Mouse (Mus musculus) cerebral cortex, adult 2 months (tissue): ENCODE measurements around the gene Smchd1.

ENCODE experiments used
- WGBS: fragments of 180-500 bp; shearing (Covaris S2); methylation state at CpG from one replicate; pipeline ENCODE4 v1.1.7; 2018; 5-methylcytosine and 5-hydroxymethylcytosine counted together

Smchd1 gene

DNA sequence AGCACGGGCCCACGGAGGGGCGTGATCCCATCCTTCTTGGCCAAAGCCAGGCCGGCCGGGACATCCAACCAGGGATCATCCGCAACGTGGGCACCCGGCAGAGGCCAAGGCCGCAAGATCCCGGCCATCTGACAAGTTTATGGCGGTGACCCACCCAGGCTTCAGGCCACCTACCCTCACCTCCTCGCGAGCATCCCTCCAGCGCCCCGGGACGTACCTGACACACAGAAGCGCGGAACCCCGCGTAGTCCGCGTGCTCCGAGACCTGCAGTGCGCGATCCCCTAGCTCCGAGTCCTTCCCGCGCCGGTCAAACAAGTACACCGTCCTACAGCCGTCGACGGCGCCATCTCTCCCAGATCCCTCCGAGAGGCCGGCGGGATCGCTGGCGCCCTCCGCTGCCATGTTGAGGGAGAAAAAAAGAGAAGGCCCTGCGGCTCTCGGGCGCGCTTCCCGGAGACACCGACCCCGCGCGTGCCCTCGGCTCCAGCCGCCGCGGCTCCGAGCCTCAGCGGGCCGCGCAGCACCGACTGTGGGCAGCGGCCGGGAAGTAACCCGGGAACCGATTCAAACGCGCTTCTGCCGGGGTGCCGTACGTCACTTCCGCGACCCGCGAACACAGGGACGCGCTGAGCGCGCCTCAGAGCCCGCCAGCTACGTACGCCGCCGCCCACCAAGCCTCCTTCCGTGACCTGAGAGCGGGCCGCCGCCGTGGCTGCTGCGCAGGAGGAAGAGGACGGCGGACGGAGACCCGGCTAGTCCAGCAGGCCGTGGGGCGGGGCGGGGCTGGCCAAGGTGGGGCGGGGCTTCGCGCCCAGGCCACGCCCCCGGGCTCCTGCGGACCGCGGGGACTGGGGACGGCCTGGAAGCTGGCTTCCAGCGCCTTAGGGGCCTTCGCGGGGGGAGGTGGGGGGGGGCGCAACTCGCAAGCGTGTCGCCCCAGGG, at the start of gene Smchd1:
TSS of gene Smchd1 (minus strand) at position 582 of the 943 bp plus-strand sequence.
- under 1% methylated on average over 89 of the region's 109 CpGs for WGBS

DNA sequence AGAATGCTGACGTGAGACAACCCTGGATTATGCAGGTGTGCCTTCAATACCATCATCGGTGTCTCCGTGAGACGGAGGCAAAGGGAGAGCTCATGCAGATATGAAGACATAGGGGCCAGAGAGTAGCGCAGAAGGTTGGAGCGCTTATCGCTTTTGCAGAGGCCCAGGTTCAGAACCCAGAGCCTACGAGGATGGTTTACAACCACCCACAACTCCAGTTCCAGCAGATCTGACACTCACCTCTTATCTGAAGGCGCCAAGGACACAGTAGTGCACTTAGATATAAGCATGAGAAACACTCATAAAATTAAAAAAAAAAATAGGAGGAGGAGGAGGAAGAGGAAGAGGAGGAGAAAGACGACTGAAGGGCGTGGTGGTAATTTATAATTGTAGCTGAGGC, 35.2 kb upstream of the Smchd1 start:
- WGBS: 98% methylated on average over 11 of the region's 11 CpGs

DNA sequence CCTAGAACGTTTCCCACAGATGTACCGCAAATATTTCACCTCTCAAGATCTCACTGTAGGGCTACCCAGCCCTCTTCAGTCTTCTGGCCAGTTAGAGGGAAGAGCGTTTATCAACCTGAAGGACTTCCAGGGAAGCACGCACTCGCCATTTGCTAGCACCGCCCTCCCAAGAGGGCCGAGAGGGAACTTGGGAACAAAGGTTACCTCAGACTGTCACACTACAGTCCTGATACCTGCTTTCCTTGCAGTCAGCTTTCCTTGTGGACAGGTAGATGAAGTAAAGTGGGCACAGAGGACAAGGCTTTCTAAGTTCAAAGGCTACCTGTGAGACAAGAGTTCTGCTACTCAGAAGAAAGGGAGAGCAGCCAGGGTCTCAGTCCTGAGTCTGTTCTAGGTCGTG, 31.7 kb upstream of the Smchd1 start:
- WGBS: 92% methylated on average over 8 of the region's 8 CpGs

DNA sequence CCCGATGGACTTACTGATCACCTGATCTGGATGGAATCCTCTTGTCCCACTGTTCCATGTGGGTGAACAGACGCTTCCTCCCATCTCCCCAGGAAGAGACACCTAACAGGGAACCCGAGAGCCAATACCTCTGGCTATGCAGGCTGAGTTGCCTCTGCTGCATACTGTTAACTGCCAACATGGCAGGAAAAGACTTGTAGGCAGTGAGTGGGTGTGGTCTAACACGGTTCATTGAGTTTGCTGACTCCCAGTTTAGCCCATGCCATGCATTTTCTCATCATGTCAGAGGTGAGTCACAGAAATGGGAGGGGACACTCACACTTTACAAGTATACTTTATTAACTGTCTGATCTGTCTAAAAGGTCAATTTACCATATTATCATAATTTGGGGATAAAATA, 20.6 kb upstream of the Smchd1 start:
- WGBS: 83% methylated on average over 4 of the region's 4 CpGs

DNA sequence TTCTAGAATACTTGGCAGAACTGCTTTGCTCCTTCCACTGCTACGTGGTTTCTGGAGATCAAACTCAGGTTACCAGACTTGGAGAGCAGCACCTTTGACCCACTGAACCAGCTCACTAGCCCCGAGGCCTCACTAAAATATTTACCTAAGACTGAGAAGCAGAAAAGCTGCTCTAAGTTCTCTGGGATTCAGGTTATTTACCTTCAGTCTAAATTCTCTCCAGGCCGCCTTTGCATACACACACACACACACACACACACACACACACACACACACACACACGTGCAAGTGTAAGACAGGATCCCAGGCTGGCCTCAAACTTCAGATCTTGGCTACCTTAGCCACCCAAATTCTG, 16.2 kb upstream of the Smchd1 start:
- 82% methylated on average over 4 of the region's 4 CpGs for WGBS

DNA sequence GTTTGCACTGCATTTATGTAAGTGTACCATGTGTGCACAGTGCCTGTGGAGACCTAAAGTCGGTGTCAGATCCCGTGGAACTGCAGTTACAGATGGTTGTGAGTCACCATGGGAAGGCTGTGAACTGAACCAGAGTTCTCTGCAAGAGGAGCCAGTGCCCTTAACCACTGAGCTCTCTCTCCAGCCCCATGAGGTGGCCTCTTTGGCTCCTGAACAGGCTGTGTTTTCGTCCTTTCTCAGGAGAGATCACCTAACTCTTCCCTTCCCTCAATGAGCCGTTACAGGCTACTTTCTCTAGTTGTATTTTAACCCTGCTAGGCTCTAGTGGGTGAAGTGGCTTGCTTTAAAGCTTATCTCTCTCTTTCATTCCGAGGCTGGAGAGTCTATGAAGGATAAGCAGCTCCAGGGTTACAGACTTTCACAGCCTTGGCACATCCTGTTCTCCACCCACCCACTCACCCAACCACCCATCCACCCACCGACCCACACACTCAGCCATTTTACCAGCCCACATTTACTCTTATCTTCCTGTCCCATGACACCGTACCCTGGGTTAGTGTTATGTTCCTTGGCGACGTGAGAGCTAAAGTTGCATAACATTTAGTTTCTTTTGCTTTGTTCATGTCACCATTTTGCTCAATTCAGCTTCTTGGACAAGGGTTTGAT, 15.7 kb upstream of the Smchd1 start:
- 76% methylated on average over 9 of the region's 9 CpGs for WGBS

DNA sequence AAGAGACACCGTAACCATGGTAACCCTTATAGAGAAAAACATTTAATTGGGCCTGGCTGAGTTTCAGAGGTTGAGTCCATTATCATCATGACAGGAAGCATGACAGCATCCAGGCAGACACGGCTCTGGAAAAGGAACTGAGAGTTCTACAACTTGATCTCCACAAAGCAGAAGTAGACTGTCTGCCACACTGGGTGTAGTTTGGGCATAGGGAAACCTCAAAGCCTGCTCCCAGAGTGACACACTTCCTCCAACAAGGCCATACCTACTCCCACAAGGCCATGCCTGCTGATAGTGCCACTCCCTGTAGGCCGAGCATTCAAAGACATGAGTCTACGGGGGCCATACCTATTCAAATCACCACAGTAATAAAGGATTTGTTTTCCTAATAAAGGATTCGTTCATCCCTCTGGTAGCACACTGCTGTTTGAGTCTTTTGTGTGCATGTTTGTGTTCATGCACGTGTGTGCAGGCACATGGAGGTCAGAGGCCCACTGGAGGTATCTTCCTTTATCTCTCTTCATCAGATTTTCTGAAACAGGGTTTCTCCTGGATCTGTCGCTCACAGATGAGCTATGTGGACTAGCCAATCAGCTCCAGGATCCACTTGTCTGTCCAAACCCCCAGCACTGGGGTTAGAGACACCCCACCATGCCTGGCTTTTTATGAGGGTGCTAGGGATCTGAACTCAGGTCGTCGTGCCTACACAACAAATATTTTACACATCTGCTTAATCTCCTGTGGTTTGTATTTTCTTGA, 14.7 kb upstream of the Smchd1 start:
- WGBS: 83% methylated on average over 9 of the region's 9 CpGs

DNA sequence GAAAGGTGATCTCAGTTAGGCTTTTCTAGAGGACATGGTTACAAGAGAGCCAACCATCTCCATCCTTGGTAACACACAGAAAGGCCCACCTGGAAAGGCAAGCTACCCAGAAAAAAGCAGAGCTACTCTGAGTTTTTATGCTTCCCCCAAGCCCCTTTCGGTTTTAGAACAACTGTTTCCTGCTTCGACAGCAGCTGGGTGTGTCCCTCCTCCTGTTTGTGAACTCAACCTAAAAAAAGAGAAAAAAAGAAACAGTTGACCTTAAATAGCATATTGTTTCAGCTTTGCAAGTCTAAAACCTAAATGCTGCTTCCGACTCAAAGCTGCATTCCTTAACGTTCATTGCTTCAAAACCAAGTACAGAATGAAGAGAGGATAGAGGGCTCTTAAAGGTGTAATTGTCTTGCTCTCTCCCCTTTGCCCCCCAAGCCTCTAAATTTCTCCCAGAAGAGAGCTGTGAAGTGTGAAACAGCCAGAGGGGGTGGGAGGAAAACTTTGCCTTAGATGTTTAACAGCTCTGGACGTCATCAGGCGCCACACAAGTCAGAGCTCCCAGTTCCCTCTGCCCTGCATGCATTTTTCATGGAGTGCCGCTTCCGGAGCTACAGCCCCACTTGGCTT, 11.2 kb upstream of the Smchd1 start:
- WGBS: 36% methylated on average over 8 of the region's 8 CpGs

DNA sequence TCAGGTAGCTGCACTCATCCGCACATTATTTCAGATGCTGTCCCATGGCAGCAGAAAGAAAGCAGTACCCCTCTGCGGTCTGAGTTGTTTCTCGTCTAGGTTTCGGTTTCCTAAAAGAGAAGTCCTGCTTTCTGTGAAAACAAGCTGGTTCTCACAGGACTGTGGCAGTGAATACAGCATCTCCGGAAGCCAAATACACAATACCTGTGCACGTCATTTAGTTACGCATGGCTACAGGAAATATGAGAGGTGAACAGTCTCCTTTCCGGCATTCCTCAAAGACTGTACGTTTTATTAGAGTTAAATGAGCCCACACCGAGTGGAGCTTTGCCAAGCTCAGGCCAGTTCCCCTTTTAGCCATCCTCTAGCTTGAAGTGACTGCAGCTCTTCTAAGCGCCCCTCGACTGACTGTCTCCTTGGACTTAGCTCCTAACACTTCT, 10.7 kb upstream of the Smchd1 start:
- WGBS: 48% methylated on average over 12 of the region's 12 CpGs

DNA sequence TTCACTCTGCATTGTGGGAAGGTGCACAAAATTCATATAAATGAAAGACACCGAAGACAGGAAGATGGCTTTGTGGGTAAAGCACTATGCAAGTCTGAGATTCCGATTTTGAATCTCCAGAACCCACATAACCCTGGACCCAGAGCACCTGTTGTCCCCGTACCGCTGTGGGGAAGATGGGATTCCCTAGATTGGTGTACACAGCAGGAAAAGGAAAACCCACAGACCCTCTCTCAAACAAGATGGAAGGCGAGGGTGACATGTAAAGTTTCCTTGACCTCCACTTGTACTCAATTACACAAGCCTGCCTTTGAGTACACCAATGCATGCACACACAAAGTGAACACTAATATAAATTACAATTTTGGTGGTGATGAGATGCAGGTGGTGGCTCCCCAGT, 9.6 kb upstream of the Smchd1 start:
- WGBS: 96% methylated on average over 5 of the region's 5 CpGs

DNA sequence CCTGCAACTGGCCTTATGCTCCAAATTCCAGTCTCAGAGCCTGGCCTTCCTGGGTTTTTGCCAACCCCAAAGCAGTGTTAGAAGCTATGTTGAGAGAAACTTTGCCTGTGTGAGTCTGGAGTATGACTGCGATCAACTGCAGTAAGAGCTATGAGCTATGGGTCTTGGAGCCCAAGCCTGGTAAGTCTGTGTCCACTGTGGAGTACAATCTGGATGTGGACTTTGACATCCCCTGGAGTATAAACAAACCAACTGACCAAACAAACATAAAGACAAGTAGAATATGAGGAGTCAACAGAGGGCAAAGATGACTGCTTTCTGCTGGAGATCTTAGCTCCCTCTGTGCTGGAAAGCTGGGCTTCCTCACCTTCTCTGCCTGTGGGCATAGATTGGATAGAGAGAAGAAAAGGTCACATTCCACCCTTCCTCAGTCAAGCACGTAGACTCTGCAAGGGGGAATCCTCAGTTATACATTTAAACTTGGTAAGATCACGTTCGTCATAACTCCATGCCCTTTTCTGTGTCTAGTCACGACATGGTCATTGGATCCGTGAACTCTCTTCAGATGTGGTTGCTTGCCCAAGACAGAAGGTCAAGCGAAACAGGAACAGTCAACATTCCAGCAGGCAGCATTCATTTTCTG, 8.4 kb upstream of the Smchd1 start:
- 85% methylated on average over 7 of the region's 7 CpGs for WGBS

DNA sequence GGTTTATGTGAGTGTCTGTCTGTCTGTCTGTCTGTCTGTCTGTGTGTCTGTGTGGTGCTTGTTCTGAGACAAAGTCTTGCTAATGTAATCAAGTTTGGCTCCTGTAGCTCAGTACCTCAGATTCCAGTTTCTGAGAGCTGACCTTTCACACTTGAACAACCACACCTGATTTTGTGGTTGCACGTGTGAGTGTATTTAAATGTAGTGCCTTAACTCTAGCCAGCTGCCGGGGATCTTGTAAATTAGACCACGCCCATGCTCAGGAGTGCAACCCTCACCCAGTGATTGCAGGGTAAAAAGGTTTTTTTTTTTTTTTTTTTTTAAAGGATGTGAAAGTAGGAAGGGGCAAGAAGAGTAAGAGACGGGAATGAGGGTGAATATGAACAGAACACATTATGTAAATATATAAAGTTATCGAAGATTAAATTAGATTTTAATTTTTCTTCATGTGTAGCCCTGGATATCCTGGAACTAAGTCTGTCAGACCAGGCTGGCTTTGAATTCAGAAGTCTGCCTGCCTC, 4.3 kb upstream of the Smchd1 start:
- 76% methylated on average over 5 of the region's 5 CpGs for WGBS

DNA sequence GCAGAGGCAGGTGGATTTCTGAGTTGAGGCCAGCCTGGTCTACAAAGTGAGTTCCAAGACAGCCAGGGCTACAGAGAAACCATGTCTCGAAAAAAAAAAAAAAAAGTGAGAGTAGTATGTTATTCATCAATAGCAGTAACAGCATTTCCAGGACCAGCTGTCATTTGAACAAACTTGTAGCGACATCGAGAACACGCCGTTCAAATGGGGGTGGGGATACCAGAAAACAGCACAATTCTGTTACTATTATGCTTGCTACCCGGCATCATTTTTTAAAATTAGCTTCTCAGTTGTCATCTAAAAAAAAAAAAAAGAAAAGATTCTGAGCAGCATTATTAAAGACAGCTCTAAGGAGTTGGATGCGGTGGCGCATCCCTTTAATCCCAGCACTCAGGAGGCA, 2.3 kb upstream of the Smchd1 start:
- 91% methylated on average over 8 of the region's 8 CpGs for WGBS

DNA sequence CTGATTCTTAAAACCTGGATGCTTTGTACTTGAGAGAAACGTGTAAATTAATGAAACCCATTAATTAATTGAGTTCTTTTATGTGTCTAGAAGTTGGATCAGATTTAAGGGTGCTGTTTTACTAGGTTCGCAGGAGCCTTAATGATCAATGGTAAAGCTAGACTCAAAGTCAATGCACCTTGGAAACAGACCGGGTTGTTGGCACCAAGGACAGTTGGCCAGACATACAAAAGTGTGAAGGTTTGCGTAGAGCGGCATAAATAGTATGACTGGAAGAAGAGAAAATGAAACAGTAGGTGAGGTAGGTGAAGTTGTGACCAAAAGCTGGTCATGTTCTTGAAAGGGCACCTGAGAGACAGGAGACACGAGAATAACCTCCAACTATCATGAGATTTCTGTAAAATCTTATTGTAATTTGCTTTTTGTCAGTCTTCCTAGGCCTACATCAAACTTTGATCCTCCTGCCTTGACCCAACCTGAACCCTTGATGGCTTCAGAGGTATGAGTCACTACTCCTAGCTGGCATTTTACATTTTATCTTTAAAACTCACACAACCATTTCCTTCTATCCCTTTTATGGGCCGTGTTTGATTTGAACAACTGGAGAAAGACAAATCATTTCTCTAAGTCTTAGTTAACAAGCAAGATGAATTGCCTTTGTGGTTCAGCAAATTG, 1.3 kb upstream of the Smchd1 start:
- 65% methylated on average over 7 of the region's 7 CpGs for WGBS

DNA sequence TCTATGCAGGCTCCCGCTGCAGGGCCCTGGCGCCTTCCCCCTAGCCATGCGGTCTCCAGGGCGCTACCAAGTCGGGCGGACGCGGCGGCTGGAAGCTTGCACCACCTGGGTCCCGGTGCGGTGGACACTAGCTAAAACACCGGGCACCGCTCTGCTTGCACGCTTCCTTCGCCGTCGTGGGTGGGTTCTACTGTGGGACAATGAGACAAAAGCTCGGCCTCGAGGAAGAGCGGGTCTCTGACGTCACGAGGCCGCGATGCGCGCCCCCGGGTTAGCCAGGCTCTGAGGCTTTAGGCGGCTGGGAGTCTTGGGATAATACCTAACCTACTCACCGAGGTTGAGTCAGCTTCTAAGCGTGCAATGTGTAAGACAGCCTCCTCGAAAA, 554 bp upstream of the Smchd1 start:
- 1% methylated on average over 31 of the region's 31 CpGs for WGBS

DNA sequence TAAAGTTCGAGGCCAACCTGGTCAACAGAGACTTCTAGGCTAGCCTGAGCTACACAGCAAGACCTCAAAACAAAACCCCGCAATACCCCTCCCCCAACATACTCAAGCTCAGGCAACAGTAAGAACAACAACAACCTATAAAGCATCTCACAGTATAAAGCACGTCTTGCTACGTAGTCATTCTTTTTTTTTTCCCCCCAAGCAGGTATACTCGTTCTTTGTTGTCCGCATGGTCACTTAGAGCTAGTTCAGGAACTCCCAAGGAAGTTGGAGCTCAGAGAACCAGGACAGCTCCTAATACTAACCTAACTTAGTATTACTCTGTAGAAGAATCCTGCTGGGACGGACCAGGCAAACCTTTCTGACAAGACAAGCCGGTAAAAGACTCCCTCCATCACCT, 1.0 kb downstream of the Smchd1 start:
- 11% methylated on average over 8 of the region's 8 CpGs for WGBS

DNA sequence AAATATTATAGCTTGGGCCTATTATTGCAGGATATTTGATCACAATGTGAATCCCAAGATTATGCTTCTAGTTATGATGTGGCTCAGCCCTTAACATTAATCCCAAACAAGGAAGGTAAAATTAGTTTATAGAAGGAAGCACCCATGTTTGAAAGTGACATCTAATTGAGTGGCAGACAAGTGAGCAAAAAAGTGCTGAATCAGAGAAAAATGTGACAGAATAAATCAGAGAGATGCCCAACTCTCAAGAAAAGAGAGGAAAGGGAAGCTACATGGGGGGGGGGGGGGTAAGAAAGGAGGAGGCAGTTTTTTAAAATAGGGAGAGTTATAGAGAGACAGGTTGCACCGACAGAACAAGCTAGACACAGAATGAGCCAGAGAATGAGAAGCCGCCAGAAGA, 3.9 kb downstream of the Smchd1 start:
- WGBS: 41% methylated on average over 2 of the region's 2 CpGs

DNA sequence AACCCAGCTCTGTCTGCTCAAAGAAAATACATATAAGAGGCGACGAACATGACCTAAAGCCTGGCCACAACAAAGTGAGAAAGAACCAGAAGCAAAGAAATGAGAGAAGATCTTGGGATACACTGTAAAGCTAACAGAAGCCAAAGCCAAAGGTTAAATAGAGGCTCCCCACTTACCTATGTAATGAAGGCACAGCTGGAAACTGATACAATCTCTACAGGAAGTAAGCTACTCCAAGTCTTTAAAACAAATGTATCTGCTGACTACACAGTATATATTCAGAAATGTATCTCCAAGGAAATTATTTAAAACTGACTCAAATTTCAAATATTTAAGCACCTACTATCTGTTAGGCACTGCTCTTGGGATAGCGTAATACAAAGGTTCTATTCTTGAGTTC, 14.8 kb downstream of the Smchd1 start:
- WGBS: 92% methylated on average over 3 of the region's 3 CpGs

DNA sequence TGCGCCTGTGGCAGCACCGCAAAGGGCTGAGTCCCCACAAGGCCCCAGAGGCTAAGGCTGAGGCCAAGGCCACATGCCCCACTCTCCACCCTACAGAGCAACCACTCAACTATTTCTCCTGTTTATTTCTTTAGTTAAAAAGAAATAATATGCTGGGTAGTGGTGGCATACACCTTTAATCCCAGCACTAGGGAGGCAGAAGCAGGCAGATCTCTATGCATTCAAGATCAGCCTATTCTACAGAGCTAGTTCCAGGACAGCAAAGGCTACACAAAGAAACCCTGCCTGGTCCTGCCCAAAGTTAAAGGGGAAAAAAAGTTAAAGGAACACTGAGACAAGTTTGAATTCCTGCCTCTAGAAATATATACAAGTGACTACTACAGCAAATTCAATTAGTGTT, 15.3 kb downstream of the Smchd1 start, which contains the start of gene Gm4707:
TSS of gene Gm4707 (minus strand) at position 101 of the 400 bp plus-strand sequence.
- WGBS: 96% methylated on average over 2 of the region's 2 CpGs

DNA sequence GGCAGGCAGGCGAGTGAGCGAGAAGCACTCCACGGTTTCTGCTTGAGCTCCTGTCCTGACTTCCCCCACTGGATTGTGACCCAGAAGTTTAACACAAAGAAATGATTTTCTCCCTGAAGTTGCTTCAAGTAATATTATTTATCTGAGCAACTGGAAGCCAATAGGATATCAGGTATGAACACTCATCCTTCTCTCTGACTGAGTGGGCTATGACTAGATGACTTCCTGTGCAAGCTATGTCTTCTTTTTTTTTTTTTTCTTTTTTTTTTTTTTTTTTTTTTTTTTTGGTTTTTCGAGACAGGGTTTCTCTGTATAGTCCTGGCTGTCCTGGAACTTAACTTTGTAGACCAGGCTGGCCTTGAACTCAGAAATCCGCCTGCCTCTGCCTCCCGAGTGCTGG, 17.8 kb downstream of the Smchd1 start:
- 91% methylated on average over 6 of the region's 6 CpGs for WGBS

DNA sequence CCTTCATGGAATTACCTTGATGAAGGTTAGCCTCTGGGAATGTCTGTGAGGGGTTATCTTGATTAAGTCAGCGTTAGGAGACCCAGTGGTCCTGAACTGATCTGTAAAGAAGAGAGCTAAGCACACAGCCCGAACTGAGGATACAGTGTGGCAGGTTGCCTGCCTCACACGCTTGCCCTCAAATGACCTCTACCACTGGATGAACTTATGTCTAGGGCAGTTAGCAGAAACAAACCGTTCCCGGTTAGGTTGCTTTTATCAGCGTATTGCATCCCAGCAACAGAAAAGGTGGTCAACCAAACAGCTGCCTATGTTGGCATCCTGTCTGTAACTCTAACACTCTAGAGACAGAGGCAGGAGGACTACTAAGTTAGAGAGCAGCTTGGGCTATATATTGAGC, 30.0 kb downstream of the Smchd1 start:
- WGBS: 95% methylated on average over 6 of the region's 6 CpGs
